Mouse (Mus musculus): Measurements from ENCODE around the gene Gmpr2.

GRCm38 (mm10) chr14:55707397-55707796, 35.7 kb downstream of the Gmpr2 start:
- TF ChIP-seq EP300 (IDR thresholded peaks at IDR 0.05; ENCODE audit: insufficient read depth, low read depth, low read length): no peak
- no peak for TF ChIP-seq POLR2A (IDR thresholded peaks at IDR 0.05; ENCODE audit: insufficient read depth, low read length)
